Mouse (Mus musculus) lung, adult 10 weeks (tissue): Measurements from ENCODE around the gene Gm17359. TPM values are rescaled to one million over a fixed set of nuclear protein-coding genes. Genes with fewer than 3 reads are reported as not detected.

Experiments used
- polyA plus RNA-seq: library from polyadenylated mRNA; stranded (reverse); fragments of 350-450 nt; fragmentation: Illumina TruSeq; extraction: RNeasy Lipid Tissue Mini Kit (QIAGEN cat#74804); gene quantifications from one replicate; pipeline ENCODE4 v1.2.3, GENCODE M21; 2014; ENCODE audit warnings: low read depth, low replicate concordance; ENCODE audit not compliant: insufficient read depth

Gene Gm17359
- polyA plus RNA-seq = not detected

GRCm38 (mm10) chr3:79336044-79336766, at the start of gene Gm17359:
Gene Gm17359 (plus strand): TSS chr3:79336661.

Other genes starting within 250 kb of the Gm17359 start
- gene Rapgef2, start 50.1 kb upstream of the Gm17359 start, polyA plus RNA-seq = 7.0 TPM
- 4.4 TPM for gene Fnip2, start 231.1 kb downstream of the Gm17359 start, polyA plus RNA-seq